Mouse (Mus musculus) thymus, adult 2 months (tissue): ENCODE measurements around the gene Ankfn1.

Experiments
- CTCF ChIP-seq: fragments of 200-500 bp; IDR thresholded peaks from 2 replicates; pipeline ENCODE4 v1.5.1; 2012; ENCODE audit warnings: mild to moderate bottlenecking, control low read depth, low read length, moderate library complexity, borderline replicate concordance; ENCODE audit not compliant: control insufficient read depth, poor library complexity, insufficient read depth; ENCODE audit errors: extremely low read depth
- POLR2A ChIP-seq: fragments of 200-500 bp; IDR thresholded peaks from 2 replicates; pipeline ENCODE4 v1.6.1; 2012; ENCODE audit warnings: mild to moderate bottlenecking, low read length, control low read depth, moderate library complexity; ENCODE audit not compliant: control insufficient read depth, poor library complexity, insufficient read depth; ENCODE audit errors: extremely low read depth

DNA sequence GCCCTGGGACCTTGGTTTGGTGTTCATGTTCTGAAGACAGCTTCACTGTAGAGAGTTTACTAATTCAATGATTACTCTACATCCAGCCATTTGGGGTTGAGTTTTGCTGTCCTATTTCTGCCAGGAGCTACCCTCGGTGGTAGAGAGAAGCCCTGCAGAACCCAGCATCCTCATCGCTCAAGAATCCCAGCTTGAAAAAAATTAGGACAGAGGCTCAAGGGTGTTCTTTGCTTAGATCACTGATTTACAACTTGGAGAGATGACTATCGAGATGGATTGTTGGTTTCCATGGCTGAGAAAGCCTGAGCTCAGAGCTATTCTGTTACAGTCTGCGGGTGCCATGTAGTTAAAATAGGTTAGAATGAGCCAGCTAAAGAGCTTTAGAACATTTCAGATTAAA is 209.2 kb downstream of the Ankfn1 start:
- no peak for TF ChIP-seq POLR2A
- no peak for TF ChIP-seq CTCF
